Mouse (Mus musculus) cerebellum, adult 2 months (tissue): Measurements from ENCODE around the gene Cep128.

Experiments
- CTCF ChIP-seq: fragments of 200-500 bp; IDR thresholded peaks from 2 replicates; pipeline ENCODE4 v1.5.1; 2011; ENCODE audit warnings: low read depth, mild to moderate bottlenecking, control low read depth, low read length, moderate library complexity, borderline replicate concordance; ENCODE audit not compliant: insufficient read depth
- POLR2A ChIP-seq: fragments of 200-500 bp; IDR thresholded peaks from 2 replicates; pipeline ENCODE4 v1.6.1; 2011; ENCODE audit warnings: low read length, control low read depth, borderline replicate concordance; ENCODE audit not compliant: insufficient read depth

DNA sequence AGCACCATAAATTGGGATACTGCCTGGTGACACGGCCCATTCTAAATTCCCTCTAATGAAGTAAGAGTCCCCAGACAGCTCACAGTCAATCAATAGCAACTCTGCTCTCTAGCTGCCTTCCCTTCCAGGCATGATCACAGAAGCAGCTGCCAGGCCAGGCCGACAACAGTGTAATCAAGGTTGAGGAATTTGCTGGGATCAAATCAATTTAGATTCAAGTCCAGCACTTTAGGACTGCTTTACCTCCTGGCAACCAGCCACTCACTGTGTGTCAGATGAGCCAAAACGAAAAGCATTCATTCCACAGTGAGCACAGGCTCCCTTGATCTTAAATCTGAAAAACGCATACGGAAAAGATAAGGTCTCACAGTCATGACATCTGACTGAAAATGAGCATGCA, 118.7 kb downstream of the Cep128 start:
- TF ChIP-seq CTCF, result no peak
- TF ChIP-seq POLR2A, result no peak
